Mouse (Mus musculus): Measurements from ENCODE around the gene Gm20458.
A peak's percentile ranks its signal among the peaks of the same experiment; 100 is the strongest.

Gene Gm20458

GRCm38 (mm10) chr2:164499317-164499716 is 38.5 kb downstream of the Gm20458 start:
- no peak for DNase-seq (ENCODE audit: low spot score)

GRCm38 (mm10) chr2:164500511-164500910 is 39.7 kb downstream of the Gm20458 start:
- no peak for DNase-seq (ENCODE audit: low spot score)

- DNase-seq (ENCODE audit: low spot score) = no peak
Measured at GRCm38 (mm10) chr2:164504919-164505318, 44.2 kb downstream of the Gm20458 start.

GRCm38 (mm10) chr2:164505619-164506347 is 45.0 kb downstream of the Gm20458 start:
- no peak for DNase-seq (ENCODE audit: low spot score)

GRCm38 (mm10) chr2:164507811-164508210 is 47.0 kb downstream of the Gm20458 start:
- DNase-seq (ENCODE audit: low spot score) = no peak

- DNase-seq (ENCODE audit: low spot score) = no peak
Measured at GRCm38 (mm10) chr2:164510621-164511190, 49.9 kb downstream of the Gm20458 start.

- no peak for DNase-seq (ENCODE audit: low spot score)
Measured at GRCm38 (mm10) chr2:164512121-164512909, 51.5 kb downstream of the Gm20458 start.

- no peak for DNase-seq (ENCODE audit: low spot score)
Measured at GRCm38 (mm10) chr2:164513389-164513788, 52.6 kb downstream of the Gm20458 start.

GRCm38 (mm10) chr2:164514916-164515315 is 54.1 kb downstream of the Gm20458 start:
- DNase-seq (ENCODE audit: low spot score) = no peak

- DNase-seq (ENCODE audit: low spot score) = no peak
Measured at GRCm38 (mm10) chr2:164515897-164516296, 55.1 kb downstream of the Gm20458 start.

GRCm38 (mm10) chr2:164516592-164516991 is 55.8 kb downstream of the Gm20458 start:
- no peak for DNase-seq (ENCODE audit: low spot score)

- DNase-seq (ENCODE audit: low spot score) = peak; percentile 73
Measured at GRCm38 (mm10) chr2:164517485-164518221, 56.9 kb downstream of the Gm20458 start.

- DNase-seq (ENCODE audit: low spot score) = no peak
Measured at GRCm38 (mm10) chr2:164518266-164519170, 57.8 kb downstream of the Gm20458 start.

GRCm38 (mm10) chr2:164519171-164519526 is 58.4 kb downstream of the Gm20458 start:
- DNase-seq (ENCODE audit: low spot score) = no peak

- peak; percentile 11 for DNase-seq (ENCODE audit: low spot score)
Measured at GRCm38 (mm10) chr2:164520782-164521181, 60.0 kb downstream of the Gm20458 start.

- peak; percentile 88 for DNase-seq (ENCODE audit: low spot score)
Measured at GRCm38 (mm10) chr2:164521841-164522240, 61.1 kb downstream of the Gm20458 start.

- peak; percentile 38 for DNase-seq (ENCODE audit: low spot score)
Measured at GRCm38 (mm10) chr2:164522280-164522679, 61.5 kb downstream of the Gm20458 start.

GRCm38 (mm10) chr2:164523301-164523773 is 62.6 kb downstream of the Gm20458 start:
- DNase-seq (ENCODE audit: low spot score) = no peak

GRCm38 (mm10) chr2:164528557-164528956 is 67.8 kb downstream of the Gm20458 start:
- DNase-seq (ENCODE audit: low spot score) = no peak

GRCm38 (mm10) chr2:164531169-164531568 is 70.4 kb downstream of the Gm20458 start:
- peak; percentile 72 for DNase-seq (ENCODE audit: low spot score)

- peak; percentile 52 for DNase-seq (ENCODE audit: low spot score)
Measured at GRCm38 (mm10) chr2:164534315-164534714, 73.5 kb downstream of the Gm20458 start.
